Comparison of ENCODE assay signal across 8 mouse cellular contexts in the genomic region with DNA sequence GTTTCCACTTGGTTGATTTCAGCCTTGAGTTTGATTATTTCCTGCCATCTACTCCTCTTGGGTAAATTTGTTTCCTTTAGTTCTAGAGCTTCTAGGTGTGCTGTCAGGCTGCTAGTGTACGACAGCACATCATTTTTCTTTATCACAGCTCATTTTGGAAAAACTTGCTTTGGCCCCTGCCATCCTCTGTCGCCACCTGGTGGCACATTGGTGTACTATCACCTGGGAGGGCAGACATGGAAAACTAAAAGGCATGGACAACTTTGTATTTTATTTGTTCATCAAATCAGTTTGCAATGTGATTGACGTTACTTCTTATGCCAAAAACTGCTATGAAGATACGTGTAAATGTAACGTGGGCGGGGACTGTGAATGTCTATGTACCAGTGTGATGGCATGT. TPM values are rescaled to one million over a fixed set of nuclear protein-coding genes. Genes with fewer than 3 reads are reported as not detected.
DNase-seq lines count a peak whose midpoint lies in the region; ATAC-seq lines count a peak whose summit lies in the region.

No protein-coding gene starts in this region.

- no peaks in the 10 kb centered on the region for H3K27me3 ChIP-seq in intestine, embryonic 14.5 days (replicated peaks; ENCODE audit: control insufficient read depth, insufficient read depth, low read length)
- no peaks in the 10 kb centered on the region for H3K27me3 ChIP-seq in intestine, embryonic 15.5 days (replicated peaks)
- H3K27me3 ChIP-seq in neural tube, embryonic 11.5 days (ENCODE audit: control insufficient read depth, insufficient read depth, low read length), result no peaks in the 10 kb centered on the region

- H3K9ac ChIP-seq in intestine, embryonic 14.5 days (ENCODE audit: low read length), result no peak overlapping the region
- H3K9ac ChIP-seq in intestine, embryonic 15.5 days, result no peak overlapping the region
- H3K9ac ChIP-seq in neural tube, embryonic 11.5 days (ENCODE audit: low read length), result no peak overlapping the region

- no peak overlapping the region for H3K27ac ChIP-seq in intestine, embryonic 14.5 days (ENCODE audit: low read depth)
- H3K27ac ChIP-seq in intestine, embryonic 15.5 days, result no peak overlapping the region
- H3K27ac ChIP-seq in neural tube, embryonic 11.5 days (ENCODE audit: low read depth, low read length), result no peak overlapping the region

- DNase-seq in intestine, embryonic 14.5 days (ENCODE audit: low spot score), result peak; percentile 67
- DNase-seq in B cell, adult 2 months, result peak; percentile 65 to 66
- DNase-seq in NIH3T3 (ENCODE audit: low read depth), result peak; percentile 71
- peak; percentile 50 to 55 for DNase-seq in cerebellum, postnatal 36 days
- DNase-seq in kidney, postnatal 4 days, result peak; percentile 65 to 69
- DNase-seq in neural tube, embryonic 11.5 days (ENCODE audit: low spot score), result peak; percentile 45

- no peak overlapping the region for H3K4me2 ChIP-seq in intestine, embryonic 14.5 days (ENCODE audit: low read length)
- no peak overlapping the region for H3K4me2 ChIP-seq in intestine, embryonic 15.5 days (replicated peaks)
- no peak overlapping the region for H3K4me2 ChIP-seq in neural tube, embryonic 11.5 days (ENCODE audit: low read depth)

- no peaks in the 10 kb centered on the region for H3K4me1 ChIP-seq in intestine, embryonic 14.5 days (replicated peaks; ENCODE audit: control insufficient read depth, insufficient read depth, low read length)
- H3K4me1 ChIP-seq in intestine, embryonic 15.5 days (replicated peaks), result no peaks in the 10 kb centered on the region
- no peaks in the 10 kb centered on the region for H3K4me1 ChIP-seq in neural tube, embryonic 11.5 days (ENCODE audit: control insufficient read depth, insufficient read depth, low read length)

- no peaks in the 10 kb centered on the region; the same call in 1 of the 2 replicates for H3K9me3 ChIP-seq in intestine, embryonic 14.5 days (ENCODE audit: control insufficient read depth, low read length)
- H3K9me3 ChIP-seq in intestine, embryonic 15.5 days, result no peaks in the 10 kb centered on the region
- no peaks in the 10 kb centered on the region for H3K9me3 ChIP-seq in neural tube, embryonic 11.5 days (ENCODE audit: control insufficient read depth, low read length)

- H3K36me3 ChIP-seq in intestine, embryonic 14.5 days (ENCODE audit: control insufficient read depth, insufficient read depth, low read length), result no peaks in the 10 kb centered on the region
- H3K36me3 ChIP-seq in intestine, embryonic 15.5 days, result no peaks in the 10 kb centered on the region
- H3K36me3 ChIP-seq in neural tube, embryonic 11.5 days (ENCODE audit: control insufficient read depth, insufficient read depth, low read length), result no peaks in the 10 kb centered on the region

- H3K4me3 ChIP-seq in intestine, embryonic 14.5 days (ENCODE audit: low read depth, low read length), result no peak overlapping the region
- H3K4me3 ChIP-seq in intestine, embryonic 15.5 days (replicated peaks), result no peak overlapping the region
- no peak overlapping the region for H3K4me3 ChIP-seq in neural tube, embryonic 11.5 days (ENCODE audit: low read depth, low read length)

- ATAC-seq in intestine, embryonic 14.5 days (replicated peaks; ENCODE audit: low FRiP score, low TSS enrichment, low read depth), result no peak
- ATAC-seq in intestine, embryonic 15.5 days, result no peak
- no peak for ATAC-seq in neural tube, embryonic 11.5 days (ENCODE audit: insufficient read depth, low FRiP score, low TSS enrichment)
- ATAC-seq in erythroblast, adult 5-6 weeks (replicated peaks; ENCODE audit: low FRiP score, poor library complexity, severe bottlenecking), result no peak

- 22% methylated on average over 6 of the region's 6 CpGs for WGBS in intestine, embryonic 14.5 days
- 20% methylated on average over 6 of the region's 6 CpGs for WGBS in intestine, embryonic 15.5 days
- WGBS in neural tube, embryonic 11.5 days, result 26% methylated on average over 6 of the region's 6 CpGs

RNA-seq across cellular contexts. Expression of gene Perp, which starts 59.3 kb away (rescaled TPM):
- 18.1 and 21.4 TPM in 2 replicates for polyA plus RNA-seq in intestine, embryonic 14.5 days (2014; fragmentation: Nextera tagmentation; extraction: Ambion mirVana)
- polyA plus RNA-seq in intestine, embryonic 15.5 days (2015; fragmentation: Nextera tagmentation; extraction: Ambion mirVana), result 47.6 and 48.4 TPM in 2 replicates
- polyA plus RNA-seq in neural tube, embryonic 11.5 days (2014; fragmentation: Nextera tagmentation; extraction: Ambion mirVana), result 13.7 and 15.6 TPM in 2 replicates
- total RNA-seq in erythroblast, adult 5-6 weeks (2015; ENCODE audit: low replicate concordance), result 1.0 and 2.7 TPM in 2 replicates
- 0.56 and 0.85 TPM in 2 replicates for total RNA-seq in erythroblast, adult 5-6 weeks (2017; ENCODE audit: low replicate concordance)
